Mouse (Mus musculus): Measurements from ENCODE around the gene 1700001P01Rik. TPM values are rescaled to one million over a fixed set of nuclear protein-coding genes. Genes with fewer than 3 reads are reported as not detected.
"Not testable (repeated sequence)": the region's sequence is repeated elsewhere in the genome, so short reads cannot be mapped to it uniquely, and the experiment has no call there.

The 1700001P01Rik gene
- polyA plus RNA-seq, 1 experiment from 2014 or later, result 0.84 TPM

- peaks cover 54% of the 10 kb centered on the region for H3K4me1 ChIP-seq
- peak overlapping the region; percentile 98 for H3K27ac ChIP-seq
- H3K4me3 ChIP-seq, result peak overlapping the region; percentile 96
- peak overlapping the region; percentile 83 for H3K4me2 ChIP-seq
- no peaks in the 10 kb centered on the region for H3K27me3 ChIP-seq
- H3K9ac ChIP-seq, result peak overlapping the region; percentile 93
- ATAC-seq (ENCODE audit: insufficient number of reproducible peaks, insufficient read depth, low FRiP score, low TSS enrichment, low read depth), result no peak
- no peaks in the 10 kb centered on the region for H3K9me3 ChIP-seq
- 33% methylated on average over 8 of the region's 8 CpGs for WGBS
- H3K36me3 ChIP-seq, result peaks cover 5% of the 10 kb centered on the region; the same call in 1 of the 2 replicates
Observed at GRCm38 (mm10) chr11:97801409-97802193, 25.9 kb upstream of the 1700001P01Rik start.

- WGBS, result 2% methylated on average over 17 of the region's 17 CpGs
- ATAC-seq (ENCODE audit: insufficient number of reproducible peaks, insufficient read depth, low FRiP score, low TSS enrichment, low read depth), result no peak
- Histone ChIP-seq H3K27ac (peak overlapping the region; percentile 98), H3K36me3 (no peaks in the 10 kb centered on the region), H3K9ac (peak overlapping the region; percentile 93), H3K4me3 (peak overlapping the region; percentile 96), H3K27me3 (no peaks in the 10 kb centered on the region), H3K4me1 (peaks cover 47% of the 10 kb centered on the region), H3K4me2 (peak overlapping the region; percentile 83), H3K9me3 (no peaks in the 10 kb centered on the region)
Observed at GRCm38 (mm10) chr11:97800691-97801408, 25.1 kb upstream of the 1700001P01Rik start.

GRCm38 (mm10) chr11:97799994-97800690, 24.4 kb upstream of the 1700001P01Rik start:
- WGBS, result 2% methylated on average over 29 of the region's 43 CpGs
- Histone ChIP-seq H3K27me3 (no peaks in the 10 kb centered on the region), H3K4me2 (peak overlapping the region; percentile 83), H3K27ac (peak overlapping the region; percentile 98), H3K9me3 (no peaks in the 10 kb centered on the region), H3K9ac (peak overlapping the region; percentile 93), H3K4me3 (peak overlapping the region; percentile 96), H3K4me1 (peaks cover 40% of the 10 kb centered on the region), H3K36me3 (no peaks in the 10 kb centered on the region)
- ATAC-seq (ENCODE audit: insufficient number of reproducible peaks, insufficient read depth, low FRiP score, low TSS enrichment, low read depth), result peak; percentile 45

GRCm38 (mm10) chr11:97799146-97799993, 23.7 kb upstream of the 1700001P01Rik start:
- no peaks in the 10 kb centered on the region for H3K9me3 ChIP-seq
- peak overlapping the region; percentile 96 for H3K4me3 ChIP-seq
- peak overlapping the region; percentile 98 for H3K27ac ChIP-seq
- WGBS, result under 1% methylated on average over 71 of the region's 71 CpGs
- peak; percentile 80 for ATAC-seq (ENCODE audit: insufficient number of reproducible peaks, insufficient read depth, low FRiP score, low TSS enrichment, low read depth)
- no peaks in the 10 kb centered on the region for H3K27me3 ChIP-seq
- H3K4me1 ChIP-seq, result peaks cover 32% of the 10 kb centered on the region
- peak overlapping the region; percentile 83 for H3K4me2 ChIP-seq
- peak overlapping the region; percentile 93 for H3K9ac ChIP-seq
- no peaks in the 10 kb centered on the region for H3K36me3 ChIP-seq

- WGBS, result 0% methylated on average over 11 of the region's 11 CpGs
- Histone ChIP-seq H3K27ac (peak within 1 kb of the TSS; percentile 98), H3K4me2 (peak within 1 kb of the TSS; percentile 83), H3K4me1 (peaks cover 26% of the 10 kb centered on the region), H3K9ac (peak within 1 kb of the TSS; percentile 93), H3K9me3 (no peaks in the 10 kb centered on the region), H3K36me3 (no peaks in the 10 kb centered on the region), H3K4me3 (peak within 1 kb of the TSS; percentile 96), H3K27me3 (no peaks in the 10 kb centered on the region)
- peak; percentile 52 for ATAC-seq (ENCODE audit: insufficient number of reproducible peaks, insufficient read depth, low FRiP score, low TSS enrichment, low read depth)
Observed at GRCm38 (mm10) chr11:97798782-97799145, 23.0 kb upstream of the 1700001P01Rik start, which contains the start of gene Lasp1. Lasp1 (plus strand) TSS chr11:97799000.

GRCm38 (mm10) chr11:97798083-97798435, 22.3 kb upstream of the 1700001P01Rik start:
- Histone ChIP-seq H3K27me3 (no peaks in the 10 kb centered on the region), H3K9ac (no peak overlapping the region; the same call in 1 of the 2 replicates), H3K36me3 (no peaks in the 10 kb centered on the region), H3K4me3 (peak overlapping the region; percentile 96), H3K27ac (0 out of 2 replicates have a peak overlapping the region, but pooled peaks have one; percentile 7), H3K4me1 (peaks cover 23% of the 10 kb centered on the region), H3K9me3 (no peaks in the 10 kb centered on the region), H3K4me2 (peak overlapping the region; percentile 83)
- ATAC-seq (ENCODE audit: insufficient number of reproducible peaks, insufficient read depth, low FRiP score, low TSS enrichment, low read depth), result no peak
- 28% methylated on average over 8 of the region's 8 CpGs for WGBS

- 44% methylated on average over 15 of the region's 15 CpGs for WGBS
- H3K36me3 ChIP-seq, result no peaks in the 10 kb centered on the region
- H3K4me1 ChIP-seq, result peaks cover 23% of the 10 kb centered on the region
- H3K27ac ChIP-seq, result 0 out of 2 replicates have a peak overlapping the region, but pooled peaks have one; percentile 7
- ATAC-seq (ENCODE audit: insufficient number of reproducible peaks, insufficient read depth, low FRiP score, low TSS enrichment, low read depth), result no peak
- peak overlapping the region; percentile 96; the same call in 1 of the 2 replicates for H3K4me3 ChIP-seq
- H3K9me3 ChIP-seq, result no peaks in the 10 kb centered on the region
- no peak overlapping the region for H3K9ac ChIP-seq
- H3K27me3 ChIP-seq, result no peaks in the 10 kb centered on the region
- peak overlapping the region; percentile 83 for H3K4me2 ChIP-seq
Observed at GRCm38 (mm10) chr11:97797369-97798082, 21.8 kb upstream of the 1700001P01Rik start.

- no peak overlapping the region for H3K4me3 ChIP-seq
- WGBS, result 4% methylated on average over 6 of the region's 6 CpGs
- no peak overlapping the region for H3K27ac ChIP-seq
- H3K4me1 ChIP-seq, result peaks cover 16% of the 10 kb centered on the region
- H3K9me3 ChIP-seq, result no peaks in the 10 kb centered on the region
- no peaks in the 10 kb centered on the region for H3K27me3 ChIP-seq
- H3K9ac ChIP-seq, result no peak overlapping the region
- no peak for ATAC-seq (ENCODE audit: insufficient number of reproducible peaks, insufficient read depth, low FRiP score, low TSS enrichment, low read depth)
- H3K36me3 ChIP-seq, result no peaks in the 10 kb centered on the region
- H3K4me2 ChIP-seq, result no peak overlapping the region
Observed at GRCm38 (mm10) chr11:97796910-97797309, 21.2 kb upstream of the 1700001P01Rik start.

- no peak for ATAC-seq (ENCODE audit: insufficient number of reproducible peaks, insufficient read depth, low FRiP score, low TSS enrichment, low read depth)
- H3K4me1 ChIP-seq, result peaks cover 1% of the 10 kb centered on the region; the same call in 1 of the 2 replicates
- no peak overlapping the region for H3K27ac ChIP-seq
- H3K9me3 ChIP-seq, result no peaks in the 10 kb centered on the region
- no peak overlapping the region for H3K4me3 ChIP-seq
- H3K27me3 ChIP-seq, result no peaks in the 10 kb centered on the region
- H3K4me2 ChIP-seq, result no peak overlapping the region
- WGBS, result 7% methylated on average over 2 of the region's 2 CpGs
- H3K36me3 ChIP-seq, result no peaks in the 10 kb centered on the region
- H3K9ac ChIP-seq, result no peak overlapping the region
Observed at GRCm38 (mm10) chr11:97793165-97793564, 17.4 kb upstream of the 1700001P01Rik start.

GRCm38 (mm10) chr11:97790778-97791438, 15.2 kb upstream of the 1700001P01Rik start:
- not testable (repeated sequence) for H3K4me3 ChIP-seq; H3K27me3 ChIP-seq; H3K4me1 ChIP-seq; H3K27ac ChIP-seq; H3K9ac ChIP-seq; H3K9me3 ChIP-seq; ATAC-seq (ENCODE audit: insufficient number of reproducible peaks, insufficient read depth, low FRiP score, low TSS enrichment, low read depth); H3K4me2 ChIP-seq; H3K36me3 ChIP-seq
- WGBS, result 64% methylated on average over 2 of the region's 2 CpGs

All from embryonic facial prominence, embryonic 13.5 days (tissue).